Mouse (Mus musculus): ENCODE results near the gene Ang4. TPM values are rescaled to one million over a fixed set of nuclear protein-coding genes. Genes with fewer than 3 reads are reported as not detected.

The Ang4 gene
- polyA plus RNA-seq, 1 experiment from 2014 or later = not detected

Other genes with a start within 250 kb of the Ang4 start
- gene Gm5622, start 220.8 kb downstream of the Ang4 start, polyA plus RNA-seq (2014; fragmentation: Nextera tagmentation; extraction: Ambion mirVana) = not detected in 2 replicates
- gene Gm17175, start 199.5 kb downstream of the Ang4 start, polyA plus RNA-seq (2014; fragmentation: Nextera tagmentation; extraction: Ambion mirVana) = not detected in 2 replicates
- not detected in 2 replicates for gene Gm17174, start 181.5 kb downstream of the Ang4 start, polyA plus RNA-seq (2014; fragmentation: Nextera tagmentation; extraction: Ambion mirVana)
- gene Gm17078, start 162.3 kb downstream of the Ang4 start, polyA plus RNA-seq (2014; fragmentation: Nextera tagmentation; extraction: Ambion mirVana) = not detected in 2 replicates
- not detected in 2 replicates for gene Gm4181, start 137.9 kb downstream of the Ang4 start, polyA plus RNA-seq (2014; fragmentation: Nextera tagmentation; extraction: Ambion mirVana)
- gene Gm17079, start 78.1 kb downstream of the Ang4 start, polyA plus RNA-seq (2014; fragmentation: Nextera tagmentation; extraction: Ambion mirVana) = not detected in 2 replicates
- not detected in 2 replicates for gene Gm5800, start 56.4 kb downstream of the Ang4 start, polyA plus RNA-seq (2014; fragmentation: Nextera tagmentation; extraction: Ambion mirVana)
- gene AY358078, start 26.5 kb upstream of the Ang4 start, polyA plus RNA-seq (2014; fragmentation: Nextera tagmentation; extraction: Ambion mirVana) = not detected in 2 replicates
- not detected in 2 replicates for gene Ear6, start 80.1 kb upstream of the Ang4 start, polyA plus RNA-seq (2014; fragmentation: Nextera tagmentation; extraction: Ambion mirVana)
- 30.6 and 36.5 TPM in 2 replicates for gene Mettl17, start 111.3 kb upstream of the Ang4 start, polyA plus RNA-seq (2014; fragmentation: Nextera tagmentation; extraction: Ambion mirVana)
- gene Slc39a2, start 119.3 kb upstream of the Ang4 start, polyA plus RNA-seq (2014; fragmentation: Nextera tagmentation; extraction: Ambion mirVana) = 1.3 and 1.5 TPM in 2 replicates
- 47.5 and 57.5 TPM in 2 replicates for gene Ndrg2, start 140.6 kb upstream of the Ang4 start, polyA plus RNA-seq (2014; fragmentation: Nextera tagmentation; extraction: Ambion mirVana)
- not detected in 2 replicates for gene Tppp2, start 144.8 kb upstream of the Ang4 start, polyA plus RNA-seq (2014; fragmentation: Nextera tagmentation; extraction: Ambion mirVana)
- not detected in 2 replicates for gene Rnase13, start 149.2 kb upstream of the Ang4 start, polyA plus RNA-seq (2014; fragmentation: Nextera tagmentation; extraction: Ambion mirVana)
- 113 and 128 TPM in 2 replicates for gene Arhgef40, start 211.1 kb upstream of the Ang4 start, polyA plus RNA-seq (2014; fragmentation: Nextera tagmentation; extraction: Ambion mirVana)
- gene Tmem253, start 242.1 kb upstream of the Ang4 start, polyA plus RNA-seq (2014; fragmentation: Nextera tagmentation; extraction: Ambion mirVana) = 0.64 and 0.82 TPM in 2 replicates
- gene Zfp219, start 247.1 kb upstream of the Ang4 start, polyA plus RNA-seq (2014; fragmentation: Nextera tagmentation; extraction: Ambion mirVana) = 21.4 and 25.2 TPM in 2 replicates

Data from embryonic facial prominence, embryonic 14.5 days (tissue).